Mouse (Mus musculus): ENCODE results near the gene Rrn3. TPM values are rescaled to one million over a fixed set of nuclear protein-coding genes. Genes with fewer than 3 reads are reported as not detected.

Rrn3 gene
- polyA plus RNA-seq, 1 experiment from 2014 or later = 88.3 TPM

DNA sequence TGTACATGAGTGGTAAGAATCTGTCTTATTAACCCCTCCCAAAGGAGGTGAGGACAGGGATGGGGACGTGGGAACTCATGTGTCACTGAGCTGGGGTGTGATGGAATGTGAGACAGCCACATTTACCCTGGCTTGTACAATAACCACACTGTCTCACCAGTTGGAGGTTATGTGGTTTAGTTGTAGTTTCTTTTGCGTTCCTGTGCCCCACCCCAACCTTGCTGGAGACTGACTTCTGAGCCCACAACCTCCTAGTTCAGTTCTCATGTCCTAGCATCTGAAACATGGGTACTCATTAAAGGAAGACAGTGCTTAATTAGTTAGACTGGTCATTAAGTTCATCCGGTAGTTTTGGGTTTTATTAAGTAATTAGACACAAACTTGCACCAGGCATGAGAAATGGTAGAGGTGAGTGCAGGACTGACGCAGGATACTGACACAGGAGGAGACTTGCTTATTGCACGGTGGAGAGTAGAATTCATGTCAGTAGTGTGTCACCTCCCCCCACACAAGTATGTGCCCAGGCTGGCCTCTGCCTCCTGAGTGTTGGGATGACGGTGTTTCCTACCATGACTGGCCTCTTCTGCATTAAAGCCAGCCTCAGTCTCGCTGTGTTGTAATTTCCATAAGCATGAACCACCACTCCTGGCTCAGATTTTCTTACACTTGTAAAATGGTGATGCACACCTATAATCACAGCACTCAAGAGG is 45.4 kb downstream of the Rrn3 start:
- 85% methylated on average over 7 of the region's 7 CpGs for WGBS
- no peak for ATAC-seq

GRCm38 (mm10) chr16:13826511-13826910 is 46.0 kb downstream of the Rrn3 start:
- no peak overlapping the region for H3K4me3 ChIP-seq (ENCODE audit: low read depth, low read length)
- peaks cover 32% of the 10 kb centered on the region for H3K36me3 ChIP-seq (ENCODE audit: control insufficient read depth, insufficient read depth, low read length)
- H3K27ac ChIP-seq (ENCODE audit: low read length) = no peak overlapping the region
- no peaks in the 10 kb centered on the region for H3K9me3 ChIP-seq (replicated peaks; ENCODE audit: control insufficient read depth, low read length, poor library complexity, severe bottlenecking)
- ATAC-seq = no peak
- H3K9ac ChIP-seq (ENCODE audit: low read depth, low read length) = no peak overlapping the region
- no peaks in the 10 kb centered on the region for H3K27me3 ChIP-seq (ENCODE audit: control insufficient read depth, insufficient read depth, low read depth, low read length)
- WGBS = 90% methylated on average over 4 of the region's 4 CpGs
- H3K4me1 ChIP-seq (ENCODE audit: control insufficient read depth, insufficient read depth, low read length) = peaks cover under 1% of the 10 kb centered on the region; the same call in 1 of the 2 replicates
- no peak overlapping the region for H3K4me2 ChIP-seq (ENCODE audit: low read length)

More for the DNA sequence above, 45.4 kb downstream of the Rrn3 start:
- Histone ChIP-seq H3K4me1 (ENCODE audit: control insufficient read depth, insufficient read depth, low read length) (peaks cover 4% of the 10 kb centered on the region), H3K4me3 (ENCODE audit: low read depth, low read length) (no peak overlapping the region), H3K36me3 (ENCODE audit: control insufficient read depth, insufficient read depth, low read length) (peaks cover 29% of the 10 kb centered on the region), H3K4me2 (ENCODE audit: low read length) (no peak overlapping the region), H3K9me3 (replicated peaks; ENCODE audit: control insufficient read depth, low read length, poor library complexity, severe bottlenecking) (no peaks in the 10 kb centered on the region), H3K9ac (ENCODE audit: low read depth, low read length) (no peak overlapping the region), H3K27me3 (ENCODE audit: control insufficient read depth, insufficient read depth, low read depth, low read length) (no peaks in the 10 kb centered on the region), H3K27ac (ENCODE audit: low read length) (no peak overlapping the region)

DNA sequence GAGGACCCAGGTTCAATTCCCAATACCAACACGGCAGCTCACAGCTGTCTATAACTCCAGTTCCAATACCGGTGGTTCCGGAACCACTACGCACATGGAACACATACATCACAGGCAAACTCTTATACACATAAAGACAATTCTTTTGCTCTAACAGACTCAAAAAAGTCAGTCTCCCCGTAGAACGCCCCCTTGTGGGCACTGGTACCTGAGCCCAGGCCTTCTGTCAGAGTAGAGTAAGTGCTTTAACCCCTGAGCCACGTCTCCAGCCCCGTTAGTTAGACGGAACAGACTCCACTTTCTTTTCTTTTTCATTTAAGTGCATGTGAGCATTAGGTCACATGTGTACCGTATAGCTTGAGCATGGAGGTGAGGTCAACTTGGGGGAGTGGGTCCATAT is 49.9 kb downstream of the Rrn3 start:
- H3K27ac ChIP-seq (ENCODE audit: low read length) = no peak overlapping the region
- no peak overlapping the region for H3K9ac ChIP-seq (ENCODE audit: low read depth, low read length)
- no peak for ATAC-seq
- H3K4me2 ChIP-seq (ENCODE audit: low read length) = no peak overlapping the region
- WGBS = 91% methylated on average over 10 of the region's 10 CpGs
- H3K4me1 ChIP-seq (ENCODE audit: control insufficient read depth, insufficient read depth, low read length) = no peaks in the 10 kb centered on the region
- no peak overlapping the region for H3K4me3 ChIP-seq (ENCODE audit: low read depth, low read length)
- no peaks in the 10 kb centered on the region for H3K9me3 ChIP-seq (replicated peaks; ENCODE audit: control insufficient read depth, low read length, poor library complexity, severe bottlenecking)
- H3K27me3 ChIP-seq (ENCODE audit: control insufficient read depth, insufficient read depth, low read depth, low read length) = no peaks in the 10 kb centered on the region
- peaks cover 42% of the 10 kb centered on the region for H3K36me3 ChIP-seq (ENCODE audit: control insufficient read depth, insufficient read depth, low read length)

DNA sequence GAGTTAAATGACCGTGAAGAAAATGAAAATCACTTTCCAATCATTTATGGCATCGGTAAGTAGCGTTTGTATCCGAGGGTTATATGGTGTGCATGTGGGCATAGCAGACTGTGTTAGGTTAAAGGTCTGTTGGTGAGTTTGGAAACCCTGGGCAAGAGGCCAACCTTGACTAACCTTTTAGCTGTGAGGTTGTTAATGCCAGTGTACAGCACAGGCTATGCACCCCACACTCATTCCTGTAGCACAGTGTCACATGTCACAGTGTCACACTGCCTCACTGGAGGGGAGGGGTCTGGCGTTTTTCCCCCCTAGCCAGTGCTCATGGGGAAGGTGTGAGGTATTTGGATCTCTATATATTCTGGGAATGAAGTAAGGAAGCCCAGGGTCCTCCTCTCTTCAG is 51.1 kb downstream of the Rrn3 start:
- no peak for ATAC-seq

DNA sequence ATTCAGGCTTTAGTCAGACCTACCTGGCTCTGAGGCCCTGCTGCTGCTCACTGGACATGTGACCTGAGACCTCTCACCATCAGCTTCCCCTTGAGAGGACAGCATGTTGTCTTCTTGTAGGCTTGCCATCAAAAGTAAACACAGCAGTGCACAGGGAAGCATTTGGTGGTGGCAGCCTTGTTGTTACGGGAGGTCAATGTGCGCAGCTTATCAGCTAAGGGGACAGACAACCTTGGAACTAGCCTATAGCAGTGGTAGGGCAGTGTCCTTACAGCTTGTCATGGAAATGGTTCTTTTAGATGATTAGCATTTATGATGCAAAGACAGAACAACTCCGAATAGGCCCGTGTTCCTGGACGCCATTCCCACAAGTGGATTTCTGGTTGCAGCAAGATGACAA is 53.9 kb downstream of the Rrn3 start:
- ATAC-seq = no peak
- Histone ChIP-seq H3K27ac (ENCODE audit: low read length) (no peak overlapping the region), H3K27me3 (ENCODE audit: control insufficient read depth, insufficient read depth, low read depth, low read length) (no peaks in the 10 kb centered on the region), H3K36me3 (ENCODE audit: control insufficient read depth, insufficient read depth, low read length) (peaks cover 50% of the 10 kb centered on the region), H3K9ac (ENCODE audit: low read depth, low read length) (no peak overlapping the region), H3K9me3 (replicated peaks; ENCODE audit: control insufficient read depth, low read length, poor library complexity, severe bottlenecking) (no peaks in the 10 kb centered on the region), H3K4me2 (ENCODE audit: low read length) (no peak overlapping the region), H3K4me1 (ENCODE audit: control insufficient read depth, insufficient read depth, low read length) (no peaks in the 10 kb centered on the region), H3K4me3 (ENCODE audit: low read depth, low read length) (no peak overlapping the region)
- WGBS = 97% methylated on average over 5 of the region's 5 CpGs

More for the DNA sequence above, 51.1 kb downstream of the Rrn3 start:
- peaks cover 52% of the 10 kb centered on the region for H3K36me3 ChIP-seq (ENCODE audit: control insufficient read depth, insufficient read depth, low read length)
- no peak overlapping the region for H3K4me3 ChIP-seq (ENCODE audit: low read depth, low read length)
- H3K27ac ChIP-seq (ENCODE audit: low read length) = no peak overlapping the region
- H3K9me3 ChIP-seq (replicated peaks; ENCODE audit: control insufficient read depth, low read length, poor library complexity, severe bottlenecking) = no peaks in the 10 kb centered on the region
- H3K4me2 ChIP-seq (ENCODE audit: low read length) = no peak overlapping the region
- H3K9ac ChIP-seq (ENCODE audit: low read depth, low read length) = no peak overlapping the region
- WGBS = 89% methylated on average over 5 of the region's 5 CpGs
- H3K4me1 ChIP-seq (ENCODE audit: control insufficient read depth, insufficient read depth, low read length) = no peaks in the 10 kb centered on the region
- H3K27me3 ChIP-seq (ENCODE audit: control insufficient read depth, insufficient read depth, low read depth, low read length) = no peaks in the 10 kb centered on the region

- H3K4me3 ChIP-seq (ENCODE audit: low read depth, low read length) = no peak overlapping the region
- H3K4me1 ChIP-seq (ENCODE audit: control insufficient read depth, insufficient read depth, low read length) = no peaks in the 10 kb centered on the region
- no peak overlapping the region for H3K9ac ChIP-seq (ENCODE audit: low read depth, low read length)
- H3K9me3 ChIP-seq (replicated peaks; ENCODE audit: control insufficient read depth, low read length, poor library complexity, severe bottlenecking) = no peaks in the 10 kb centered on the region
- no peak overlapping the region for H3K27ac ChIP-seq (ENCODE audit: low read length)
- no peak overlapping the region for H3K4me2 ChIP-seq (ENCODE audit: low read length)
- ATAC-seq = no peak
- H3K27me3 ChIP-seq (ENCODE audit: control insufficient read depth, insufficient read depth, low read depth, low read length) = no peaks in the 10 kb centered on the region
- H3K36me3 ChIP-seq (ENCODE audit: control insufficient read depth, insufficient read depth, low read length) = peaks cover 44% of the 10 kb centered on the region
- WGBS = 92% methylated on average over 7 of the region's 7 CpGs
Measured at GRCm38 (mm10) chr16:13840056-13840455, 59.5 kb downstream of the Rrn3 start.

GRCm38 (mm10) chr16:13840956-13841355 is 60.4 kb downstream of the Rrn3 start:
- 96% methylated on average over 3 of the region's 3 CpGs for WGBS
- no peak overlapping the region for H3K27ac ChIP-seq (ENCODE audit: low read length)
- no peaks in the 10 kb centered on the region for H3K9me3 ChIP-seq (replicated peaks; ENCODE audit: control insufficient read depth, low read length, poor library complexity, severe bottlenecking)
- no peak overlapping the region for H3K4me3 ChIP-seq (ENCODE audit: low read depth, low read length)
- no peak overlapping the region for H3K4me2 ChIP-seq (ENCODE audit: low read length)
- H3K36me3 ChIP-seq (ENCODE audit: control insufficient read depth, insufficient read depth, low read length) = peaks cover 46% of the 10 kb centered on the region
- no peak overlapping the region for H3K9ac ChIP-seq (ENCODE audit: low read depth, low read length)
- H3K27me3 ChIP-seq (ENCODE audit: control insufficient read depth, insufficient read depth, low read depth, low read length) = no peaks in the 10 kb centered on the region
- no peaks in the 10 kb centered on the region for H3K4me1 ChIP-seq (ENCODE audit: control insufficient read depth, insufficient read depth, low read length)
- no peak for ATAC-seq

- Histone ChIP-seq H3K4me1 (ENCODE audit: control insufficient read depth, insufficient read depth, low read length) (no peaks in the 10 kb centered on the region), H3K9ac (ENCODE audit: low read depth, low read length) (no peak overlapping the region), H3K27ac (ENCODE audit: low read length) (no peak overlapping the region), H3K36me3 (ENCODE audit: control insufficient read depth, insufficient read depth, low read length) (peaks cover 27% of the 10 kb centered on the region), H3K4me2 (ENCODE audit: low read length) (no peak overlapping the region), H3K27me3 (ENCODE audit: control insufficient read depth, insufficient read depth, low read depth, low read length) (no peaks in the 10 kb centered on the region), H3K9me3 (replicated peaks; ENCODE audit: control insufficient read depth, low read length, poor library complexity, severe bottlenecking) (no peaks in the 10 kb centered on the region), H3K4me3 (ENCODE audit: low read depth, low read length) (no peak overlapping the region)
- ATAC-seq = no peak
- WGBS = 91% methylated on average over 5 of the region's 5 CpGs
Measured at GRCm38 (mm10) chr16:13845031-13845430, 64.5 kb downstream of the Rrn3 start.

- H3K27me3 ChIP-seq (ENCODE audit: control insufficient read depth, insufficient read depth, low read depth, low read length) = no peaks in the 10 kb centered on the region
- no peak overlapping the region for H3K4me2 ChIP-seq (ENCODE audit: low read length)
- no peaks in the 10 kb centered on the region for H3K4me1 ChIP-seq (ENCODE audit: control insufficient read depth, insufficient read depth, low read length)
- no peaks in the 10 kb centered on the region for H3K9me3 ChIP-seq (replicated peaks; ENCODE audit: control insufficient read depth, low read length, poor library complexity, severe bottlenecking)
- peaks cover 21% of the 10 kb centered on the region for H3K36me3 ChIP-seq (ENCODE audit: control insufficient read depth, insufficient read depth, low read length)
- 92% methylated on average over 1 of the region's 1 CpGs for WGBS
- no peak overlapping the region for H3K27ac ChIP-seq (ENCODE audit: low read length)
- H3K9ac ChIP-seq (ENCODE audit: low read depth, low read length) = no peak overlapping the region
- no peak for ATAC-seq
- no peak overlapping the region for H3K4me3 ChIP-seq (ENCODE audit: low read depth, low read length)
Measured at GRCm38 (mm10) chr16:13846675-13847074, 66.2 kb downstream of the Rrn3 start.
